Mouse (Mus musculus): Measurements from ENCODE around the gene Fbxw7. TPM values are rescaled to one million over a fixed set of nuclear protein-coding genes. Genes with fewer than 3 reads are reported as not detected.

Fbxw7 gene
- polyA plus RNA-seq, 1 experiment from 2014 or later, result 39.3 TPM

DNA sequence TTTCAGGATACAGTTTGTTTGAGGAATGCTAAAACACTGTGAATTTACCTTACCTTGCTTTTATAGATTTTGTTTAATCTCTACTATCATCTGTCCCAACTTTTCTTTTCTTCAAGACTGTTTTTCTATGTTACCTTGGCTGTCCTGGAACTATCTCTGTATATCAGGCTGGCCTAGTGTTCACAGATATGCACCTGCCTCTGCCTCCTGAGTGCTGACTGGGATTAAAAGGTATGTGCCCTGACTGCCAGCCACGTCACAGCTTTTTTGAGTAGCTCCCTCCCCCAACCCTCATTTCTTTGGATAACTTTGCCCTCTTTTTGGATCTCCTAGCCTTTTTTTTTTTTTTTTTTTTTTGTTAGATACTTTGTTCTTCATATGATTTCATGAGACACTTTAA lies 1.9 kb downstream of the Fbxw7 start:
- no peak overlapping the region for H3K27ac ChIP-seq (ENCODE audit: low read depth, low read length)
- no peaks in the 10 kb centered on the region for H3K36me3 ChIP-seq (ENCODE audit: control insufficient read depth, insufficient read depth, low read length)
- peaks cover 18% of the 10 kb centered on the region for H3K4me1 ChIP-seq (ENCODE audit: control insufficient read depth, insufficient read depth, low read depth, low read length)
- no peaks in the 10 kb centered on the region for H3K27me3 ChIP-seq (replicated peaks; ENCODE audit: control insufficient read depth, insufficient read depth, low read length)
- H3K4me3 ChIP-seq (ENCODE audit: low read length), result no peak overlapping the region
- H3K4me2 ChIP-seq (ENCODE audit: low read length), result no peak overlapping the region
- WGBS, result 78% methylated on average over 1 of the region's 1 CpGs
- H3K9ac ChIP-seq (ENCODE audit: low read depth, low read length), result no peak overlapping the region
- H3K9me3 ChIP-seq (ENCODE audit: control insufficient read depth, low read length), result no peaks in the 10 kb centered on the region
- no peak for ATAC-seq

- no peak for ATAC-seq
- no peaks in the 10 kb centered on the region for H3K27me3 ChIP-seq (replicated peaks; ENCODE audit: control insufficient read depth, insufficient read depth, low read length)
- no peak overlapping the region for H3K9ac ChIP-seq (ENCODE audit: low read depth, low read length)
- no peaks in the 10 kb centered on the region for H3K36me3 ChIP-seq (ENCODE audit: control insufficient read depth, insufficient read depth, low read length)
- H3K4me3 ChIP-seq (ENCODE audit: low read length), result no peak overlapping the region
- no peak overlapping the region for H3K27ac ChIP-seq (ENCODE audit: low read depth, low read length)
- H3K4me2 ChIP-seq (ENCODE audit: low read length), result no peak overlapping the region
- 30% methylated on average over 2 of the region's 2 CpGs for WGBS
- H3K4me1 ChIP-seq (ENCODE audit: control insufficient read depth, insufficient read depth, low read depth, low read length), result peaks cover 9% of the 10 kb centered on the region
- no peaks in the 10 kb centered on the region for H3K9me3 ChIP-seq (ENCODE audit: control insufficient read depth, low read length)
Measured at GRCm38 (mm10) chr3:84820654-84821201, 5.7 kb downstream of the Fbxw7 start.

- H3K36me3 ChIP-seq (ENCODE audit: control insufficient read depth, insufficient read depth, low read length), result no peaks in the 10 kb centered on the region
- H3K4me2 ChIP-seq (ENCODE audit: low read length), result no peak overlapping the region
- no peak for ATAC-seq
- no peak overlapping the region for H3K9ac ChIP-seq (ENCODE audit: low read depth, low read length)
- H3K4me1 ChIP-seq (ENCODE audit: control insufficient read depth, insufficient read depth, low read depth, low read length), result no peaks in the 10 kb centered on the region
- no peak overlapping the region for H3K27ac ChIP-seq (ENCODE audit: low read depth, low read length)
- H3K9me3 ChIP-seq (ENCODE audit: control insufficient read depth, low read length), result no peaks in the 10 kb centered on the region
- H3K4me3 ChIP-seq (ENCODE audit: low read length), result no peak overlapping the region
- 70% methylated on average over 5 of the region's 5 CpGs for WGBS
- H3K27me3 ChIP-seq (replicated peaks; ENCODE audit: control insufficient read depth, insufficient read depth, low read length), result no peaks in the 10 kb centered on the region
Measured at GRCm38 (mm10) chr3:84825990-84826389, 10.9 kb downstream of the Fbxw7 start.

- Histone ChIP-seq H3K36me3 (ENCODE audit: control insufficient read depth, insufficient read depth, low read length) (no peaks in the 10 kb centered on the region), H3K27me3 (replicated peaks; ENCODE audit: control insufficient read depth, insufficient read depth, low read length) (no peaks in the 10 kb centered on the region), H3K27ac (ENCODE audit: low read depth, low read length) (no peak overlapping the region), H3K4me1 (ENCODE audit: control insufficient read depth, insufficient read depth, low read depth, low read length) (no peaks in the 10 kb centered on the region), H3K9me3 (ENCODE audit: control insufficient read depth, low read length) (no peaks in the 10 kb centered on the region), H3K4me2 (ENCODE audit: low read length) (no peak overlapping the region), H3K4me3 (ENCODE audit: low read length) (no peak overlapping the region), H3K9ac (ENCODE audit: low read depth, low read length) (no peak overlapping the region)
- WGBS, result 81% methylated on average over 3 of the region's 3 CpGs
- ATAC-seq, result no peak
Measured at GRCm38 (mm10) chr3:84826405-84826804, 11.3 kb downstream of the Fbxw7 start.

- no peaks in the 10 kb centered on the region for H3K36me3 ChIP-seq (ENCODE audit: control insufficient read depth, insufficient read depth, low read length)
- WGBS, result 67% methylated on average over 3 of the region's 3 CpGs
- no peak overlapping the region for H3K27ac ChIP-seq (ENCODE audit: low read depth, low read length)
- no peaks in the 10 kb centered on the region for H3K4me1 ChIP-seq (ENCODE audit: control insufficient read depth, insufficient read depth, low read depth, low read length)
- H3K9ac ChIP-seq (ENCODE audit: low read depth, low read length), result no peak overlapping the region
- no peak overlapping the region for H3K4me3 ChIP-seq (ENCODE audit: low read length)
- no peaks in the 10 kb centered on the region for H3K27me3 ChIP-seq (replicated peaks; ENCODE audit: control insufficient read depth, insufficient read depth, low read length)
- H3K4me2 ChIP-seq (ENCODE audit: low read length), result no peak overlapping the region
- H3K9me3 ChIP-seq (ENCODE audit: control insufficient read depth, low read length), result no peaks in the 10 kb centered on the region
- ATAC-seq, result no peak
Measured at GRCm38 (mm10) chr3:84826938-84827337, 11.9 kb downstream of the Fbxw7 start.

GRCm38 (mm10) chr3:84827617-84828016 lies 12.5 kb downstream of the Fbxw7 start:
- Histone ChIP-seq H3K9me3 (ENCODE audit: control insufficient read depth, low read length) (no peaks in the 10 kb centered on the region), H3K4me2 (ENCODE audit: low read length) (no peak overlapping the region), H3K27ac (ENCODE audit: low read depth, low read length) (no peak overlapping the region), H3K4me3 (ENCODE audit: low read length) (no peak overlapping the region), H3K36me3 (ENCODE audit: control insufficient read depth, insufficient read depth, low read length) (no peaks in the 10 kb centered on the region), H3K4me1 (ENCODE audit: control insufficient read depth, insufficient read depth, low read depth, low read length) (no peaks in the 10 kb centered on the region), H3K9ac (ENCODE audit: low read depth, low read length) (no peak overlapping the region), H3K27me3 (replicated peaks; ENCODE audit: control insufficient read depth, insufficient read depth, low read length) (no peaks in the 10 kb centered on the region)
- ATAC-seq, result no peak
- WGBS, result 92% methylated on average over 4 of the region's 4 CpGs

GRCm38 (mm10) chr3:84829366-84829765 lies 14.3 kb downstream of the Fbxw7 start:
- Histone ChIP-seq H3K4me3 (ENCODE audit: low read length) (no peak overlapping the region), H3K4me1 (ENCODE audit: control insufficient read depth, insufficient read depth, low read depth, low read length) (no peaks in the 10 kb centered on the region), H3K27me3 (replicated peaks; ENCODE audit: control insufficient read depth, insufficient read depth, low read length) (no peaks in the 10 kb centered on the region), H3K36me3 (ENCODE audit: control insufficient read depth, insufficient read depth, low read length) (no peaks in the 10 kb centered on the region), H3K9ac (ENCODE audit: low read depth, low read length) (no peak overlapping the region), H3K4me2 (ENCODE audit: low read length) (no peak overlapping the region), H3K27ac (ENCODE audit: low read depth, low read length) (no peak overlapping the region), H3K9me3 (ENCODE audit: control insufficient read depth, low read length) (no peaks in the 10 kb centered on the region)
- 76% methylated on average over 1 of the region's 1 CpGs for WGBS
- ATAC-seq, result no peak

DNA sequence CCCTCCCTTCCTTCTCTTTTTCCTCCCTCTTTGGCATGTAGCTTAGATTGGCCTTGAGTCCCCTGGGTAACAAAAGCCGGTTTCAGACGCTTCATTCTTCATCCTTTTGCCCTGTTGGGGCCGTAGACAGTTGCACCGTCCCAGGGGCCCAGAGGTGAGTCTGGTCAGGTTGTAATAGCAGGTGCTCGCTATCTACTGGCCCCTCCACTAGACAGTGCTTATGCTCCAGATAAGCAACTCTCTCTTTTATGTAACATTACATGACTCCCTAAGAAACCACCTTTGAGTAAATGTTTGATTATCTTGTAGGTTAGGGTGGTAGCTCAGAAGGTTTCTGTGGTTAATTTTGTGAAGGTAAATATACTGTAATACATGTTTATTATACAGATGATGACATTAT lies 21.0 kb downstream of the Fbxw7 start:
- 72% methylated on average over 5 of the region's 5 CpGs for WGBS
- Histone ChIP-seq H3K27ac (ENCODE audit: low read depth, low read length) (no peak overlapping the region), H3K4me2 (ENCODE audit: low read length) (no peak overlapping the region), H3K4me1 (ENCODE audit: control insufficient read depth, insufficient read depth, low read depth, low read length) (no peaks in the 10 kb centered on the region), H3K4me3 (ENCODE audit: low read length) (no peak overlapping the region), H3K27me3 (replicated peaks; ENCODE audit: control insufficient read depth, insufficient read depth, low read length) (no peaks in the 10 kb centered on the region), H3K9me3 (ENCODE audit: control insufficient read depth, low read length) (no peaks in the 10 kb centered on the region), H3K9ac (ENCODE audit: low read depth, low read length) (no peak overlapping the region), H3K36me3 (ENCODE audit: control insufficient read depth, insufficient read depth, low read length) (no peaks in the 10 kb centered on the region)
- no peak for ATAC-seq

DNA sequence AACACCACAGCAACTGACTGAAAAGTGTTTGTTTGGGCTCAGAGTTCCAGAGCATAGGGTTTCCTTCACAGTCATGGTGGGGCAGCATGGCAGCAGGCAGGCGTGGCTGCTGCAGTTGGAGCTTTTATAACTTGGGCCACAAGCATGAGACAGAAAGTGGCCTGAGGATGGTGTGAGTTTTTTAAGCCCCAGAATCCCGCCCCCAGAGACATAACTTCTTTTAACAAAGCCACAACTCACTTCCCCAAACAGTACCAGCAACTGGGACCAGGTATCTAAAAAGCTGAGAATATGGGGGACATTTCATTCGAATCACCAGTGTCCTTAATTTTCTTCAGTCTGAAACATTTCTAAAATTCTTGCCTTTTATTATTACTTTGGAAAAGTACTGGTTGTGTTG lies 22.9 kb downstream of the Fbxw7 start:
- no peak overlapping the region for H3K4me3 ChIP-seq (ENCODE audit: low read length)
- no peaks in the 10 kb centered on the region for H3K9me3 ChIP-seq (ENCODE audit: control insufficient read depth, low read length)
- no peaks in the 10 kb centered on the region for H3K27me3 ChIP-seq (replicated peaks; ENCODE audit: control insufficient read depth, insufficient read depth, low read length)
- ATAC-seq, result no peak
- 89% methylated on average over 3 of the region's 3 CpGs for WGBS
- H3K9ac ChIP-seq (ENCODE audit: low read depth, low read length), result no peak overlapping the region
- no peak overlapping the region for H3K4me2 ChIP-seq (ENCODE audit: low read length)
- no peaks in the 10 kb centered on the region for H3K36me3 ChIP-seq (ENCODE audit: control insufficient read depth, insufficient read depth, low read length)
- no peak overlapping the region for H3K27ac ChIP-seq (ENCODE audit: low read depth, low read length)
- H3K4me1 ChIP-seq (ENCODE audit: control insufficient read depth, insufficient read depth, low read depth, low read length), result no peaks in the 10 kb centered on the region

DNA sequence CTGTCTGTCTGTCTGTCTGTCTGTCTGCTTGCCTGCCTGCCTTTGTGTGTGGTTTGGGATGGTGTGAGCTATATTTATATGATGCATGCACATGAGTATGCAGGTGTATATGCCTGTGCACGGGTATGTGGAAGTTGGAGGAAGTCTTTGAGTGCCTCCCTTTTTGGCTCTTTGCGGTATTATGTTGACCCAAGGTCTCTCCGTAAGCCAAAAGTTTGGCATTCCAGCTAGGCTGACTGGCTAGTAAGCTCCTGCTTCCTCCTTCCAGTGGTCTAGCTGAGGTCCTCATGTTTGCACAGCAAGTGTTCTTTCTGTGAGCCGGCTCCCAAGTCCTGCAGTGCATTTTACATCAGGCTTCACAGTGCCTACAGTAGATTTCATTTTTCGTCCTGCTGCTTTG lies 24.4 kb downstream of the Fbxw7 start:
- ATAC-seq, result no peak
- H3K4me1 ChIP-seq (ENCODE audit: control insufficient read depth, insufficient read depth, low read depth, low read length), result no peaks in the 10 kb centered on the region
- H3K36me3 ChIP-seq (ENCODE audit: control insufficient read depth, insufficient read depth, low read length), result no peaks in the 10 kb centered on the region
- no peak overlapping the region for H3K9ac ChIP-seq (ENCODE audit: low read depth, low read length)
- H3K27me3 ChIP-seq (replicated peaks; ENCODE audit: control insufficient read depth, insufficient read depth, low read length), result no peaks in the 10 kb centered on the region
- 85% methylated on average over 5 of the region's 5 CpGs for WGBS
- no peak overlapping the region for H3K4me2 ChIP-seq (ENCODE audit: low read length)
- no peaks in the 10 kb centered on the region for H3K9me3 ChIP-seq (ENCODE audit: control insufficient read depth, low read length)
- no peak overlapping the region for H3K4me3 ChIP-seq (ENCODE audit: low read length)
- no peak overlapping the region for H3K27ac ChIP-seq (ENCODE audit: low read depth, low read length)

Data from hindbrain, embryonic 16.5 days (tissue).